Mouse (Mus musculus) CH12.LX (cell line): ENCODE results near the gene Syt11.
"Not testable (repeated sequence)": the region's sequence is repeated elsewhere in the genome, so short reads cannot be mapped to it uniquely, and the experiment has no call there.

Experiments
- BHLHE40 ChIP-seq: IDR thresholded peaks from 2 replicates; pipeline ENCODE4 v1.6.1; 2011; ENCODE audit warnings: mild to moderate bottlenecking, low read depth, low read length, improper control_type of control experiment
- CHD1 ChIP-seq: IDR thresholded peaks from 2 replicates; pipeline ENCODE4 v1.6.1; 2012; ENCODE audit warnings: low read depth, low read length, improper control_type of control experiment, inconsistent platforms
- CTCF ChIP-seq, 2 experiments: IDR thresholded peaks in 1 of 2; conservative IDR thresholded peaks in 1 of 2; 2 replicates each; pipeline ENCODE4 v1.5.1; 2011 to 2012; ENCODE audit warnings: low read depth in 2 of 2, low read length in 2 of 2, improper control_type of control experiment in 1 of 2, inconsistent platforms in 1 of 2, mild to moderate bottlenecking in 1 of 2, moderate library complexity in 1 of 2
- EP300 ChIP-seq: IDR thresholded peaks from 2 replicates; pipeline ENCODE4 v1.6.1; 2011; ENCODE audit warnings: low read length, improper control_type of control experiment
- GABPA ChIP-seq: IDR thresholded peaks from 2 replicates; pipeline ENCODE4 v1.6.1; 2012; ENCODE audit warnings: low read depth, low read length, improper control_type of control experiment, inconsistent platforms; ENCODE audit not compliant: insufficient replicate concordance
- JUND ChIP-seq: conservative IDR thresholded peaks from 2 replicates; pipeline ENCODE4 v1.6.1; 2011; ENCODE audit warnings: low read depth, low read length, improper control_type of control experiment
- KAT2A ChIP-seq: IDR thresholded peaks from 2 replicates; pipeline ENCODE4 v1.6.1; 2012; ENCODE audit warnings: low read length, improper control_type of control experiment, inconsistent platforms; ENCODE audit not compliant: insufficient replicate concordance
- MXI1 ChIP-seq: IDR thresholded peaks from 2 replicates; pipeline ENCODE4 v1.6.1; 2011; ENCODE audit warnings: mild to moderate bottlenecking, low read depth, low read length, improper control_type of control experiment
- POLR2A ChIP-seq: IDR thresholded peaks from 2 replicates; pipeline ENCODE4 v1.6.1; 2011; ENCODE audit warnings: low read depth, mild to moderate bottlenecking, improper control_type of control experiment, low read length
- POLR2AphosphoS2 ChIP-seq: IDR thresholded peaks from 2 replicates; pipeline ENCODE4 v1.6.1; 2011; ENCODE audit warnings: low read depth, low read length, improper control_type of control experiment
- SIN3A ChIP-seq: IDR thresholded peaks from 2 replicates; pipeline ENCODE4 v1.6.1; 2012; ENCODE audit warnings: low read length, improper control_type of control experiment, inconsistent platforms
- SMC3 ChIP-seq: IDR thresholded peaks from 2 replicates; pipeline ENCODE4 v1.6.1; 2011; ENCODE audit warnings: low read depth, low read length, improper control_type of control experiment
- TBP ChIP-seq: conservative IDR thresholded peaks from 2 replicates; pipeline ENCODE4 v1.6.1; 2011; ENCODE audit warnings: low read depth, low read length, improper control_type of control experiment
- TCF12 ChIP-seq: IDR thresholded peaks from 2 replicates; pipeline ENCODE4 v1.6.1; 2014; ENCODE audit warnings: low read depth, mild to moderate bottlenecking, inconsistent platforms, low read length, improper control_type of control experiment

GRCm38 (mm10) chr3:88715716-88716115 is 59.2 kb downstream of the Syt11 start:
- TF ChIP-seq SMC3; POLR2A; MXI1; CTCF (conservative IDR thresholded peaks at IDR 0.05 in 1 of 2, IDR thresholded peaks at IDR 0.05 in 1 of 2; ENCODE audit: low read depth in 2 of 2, low read length in 2 of 2); POLR2AphosphoS2; SIN3A; GABPA; BHLHE40; TCF12; JUND; EP300; KAT2A; CHD1: not testable (repeated sequence)
- 0 out of 2 replicates have a peak, but pooled peaks have one; percentile 28 for TF ChIP-seq TBP
